Mouse (Mus musculus) intestine, postnatal 0 days (tissue): Measurements from ENCODE around the gene Nucb1. TPM values are rescaled to one million over a fixed set of nuclear protein-coding genes. Genes with fewer than 3 reads are reported as not detected.

Experiments
- ATAC-seq: fragments of 200-750 bp; cut with Nextera tagmentation; 2 replicates; pipeline ENCODE4 v1.8.0; 2017; ENCODE audit warnings: mild to moderate bottlenecking, moderate TSS enrichment, moderate library complexity
- H3K27ac ChIP-seq: fragments of 300-500 bp; sonication (generic); 2 replicates; pipeline ENCODE4 v1.5.1; 2014; ENCODE audit warnings: mild to moderate bottlenecking, low read depth, low read length, moderate library complexity
- H3K27me3 ChIP-seq: fragments of 300-500 bp; sonication (generic); replicated peaks from 2 replicates; pipeline ENCODE4 v1.6.1; 2014; ENCODE audit warnings: low read length, mixed read lengths; ENCODE audit not compliant: control insufficient read depth, insufficient read depth
- H3K36me3 ChIP-seq: fragments of 300-500 bp; sonication (generic); 2 replicates; pipeline ENCODE4 v1.6.1; 2014; ENCODE audit warnings: mild to moderate bottlenecking, moderate library complexity; ENCODE audit not compliant: control insufficient read depth, insufficient read depth
- H3K4me1 ChIP-seq: fragments of 300-500 bp; sonication (generic); replicated peaks from 2 replicates; pipeline ENCODE4 v1.6.1; 2014; ENCODE audit warnings: antibody characterized with exemption, low read length, mixed read lengths; ENCODE audit not compliant: control insufficient read depth, insufficient read depth
- H3K4me2 ChIP-seq: fragments of 300-500 bp; sonication (generic); replicated peaks from 2 replicates; pipeline ENCODE4 v1.6.1; 2014; ENCODE audit warnings: low read depth, mild to moderate bottlenecking, moderate library complexity
- H3K4me3 ChIP-seq: fragments of 300-500 bp; sonication (generic); 2 replicates; pipeline ENCODE4 v1.5.1; 2014; ENCODE audit warnings: low read depth, low read length
- H3K9ac ChIP-seq: fragments of 300-500 bp; sonication (generic); 2 replicates; pipeline ENCODE4 v1.6.1; 2014; ENCODE audit warnings: mild to moderate bottlenecking, low read depth, low read length
- H3K9me3 ChIP-seq: fragments of 300-500 bp; sonication (generic); 2 replicates; pipeline ENCODE4 v1.6.1; 2016; ENCODE audit warnings: mixed run types; ENCODE audit not compliant: control insufficient read depth
- CTCF ChIP-seq: sonication (generic); IDR thresholded peaks from 2 replicates; pipeline ENCODE4 v1.5.1; 2016; ENCODE audit warnings: low read depth, mild to moderate bottlenecking, control low read depth, antibody characterized with exemption, moderate library complexity
- WGBS: fragments of 180-500 bp; shearing (Covaris S2); extraction: QIAGEN DNeasy Blood & Tissue Kit; methylation state at CpG from one replicate; pipeline ENCODE4 v1.1.7; 2014; 5-methylcytosine and 5-hydroxymethylcytosine counted together
- polyA plus RNA-seq: library from polyadenylated mRNA; unstranded; fragments of >200 nt; fragmentation: Nextera tagmentation; extraction: Ambion mirVana; gene quantifications from 2 replicates; pipeline ENCODE4 v1.2.1, GENCODE M21; 2015

The Nucb1 gene
- polyA plus RNA-seq, 1 experiment from 2014 or later = 199 TPM

- 21% methylated on average over 7 of the region's 7 CpGs for WGBS
- peak overlapping the region; percentile 61 for H3K4me3 ChIP-seq
- peaks cover 8% of the 10 kb centered on the region for H3K4me1 ChIP-seq
- ATAC-seq = no peak
- TF ChIP-seq CTCF = peak; percentile 65
- H3K27me3 ChIP-seq = no peaks in the 10 kb centered on the region
- H3K9me3 ChIP-seq = no peaks in the 10 kb centered on the region
- H3K27ac ChIP-seq = peak overlapping the region; percentile 80
- peak overlapping the region; percentile 77 for H3K9ac ChIP-seq
- peaks cover 8% of the 10 kb centered on the region; the same call in 1 of the 2 replicates for H3K36me3 ChIP-seq
- H3K4me2 ChIP-seq = peak overlapping the region; percentile 73
Measured at GRCm38 (mm10) chr7:45526474-45527120, 16.4 kb upstream of the Nucb1 start.

- WGBS = under 1% methylated on average over 54 of the region's 54 CpGs
- Histone ChIP-seq H3K4me2 (peak within 1 kb of the TSS; percentile 73), H3K4me1 (peaks cover 8% of the 10 kb centered on the region), H3K27me3 (no peaks in the 10 kb centered on the region), H3K36me3 (peaks cover 8% of the 10 kb centered on the region; the same call in 1 of the 2 replicates), H3K27ac (peak within 1 kb of the TSS; percentile 80), H3K9me3 (no peaks in the 10 kb centered on the region), H3K4me3 (peak within 1 kb of the TSS; percentile 61), H3K9ac (peak within 1 kb of the TSS; percentile 77)
- no peak for TF ChIP-seq CTCF
- ATAC-seq = peak; percentile 91
Measured at GRCm38 (mm10) chr7:45525809-45526473, 15.7 kb upstream of the Nucb1 start, which contains the start of the genes Ppp1r15a and Plekha4. TSS of gene Ppp1r15a (minus strand) at chr7:45526268. TSS of gene Plekha4 (plus strand) at chr7:45526330.

DNA sequence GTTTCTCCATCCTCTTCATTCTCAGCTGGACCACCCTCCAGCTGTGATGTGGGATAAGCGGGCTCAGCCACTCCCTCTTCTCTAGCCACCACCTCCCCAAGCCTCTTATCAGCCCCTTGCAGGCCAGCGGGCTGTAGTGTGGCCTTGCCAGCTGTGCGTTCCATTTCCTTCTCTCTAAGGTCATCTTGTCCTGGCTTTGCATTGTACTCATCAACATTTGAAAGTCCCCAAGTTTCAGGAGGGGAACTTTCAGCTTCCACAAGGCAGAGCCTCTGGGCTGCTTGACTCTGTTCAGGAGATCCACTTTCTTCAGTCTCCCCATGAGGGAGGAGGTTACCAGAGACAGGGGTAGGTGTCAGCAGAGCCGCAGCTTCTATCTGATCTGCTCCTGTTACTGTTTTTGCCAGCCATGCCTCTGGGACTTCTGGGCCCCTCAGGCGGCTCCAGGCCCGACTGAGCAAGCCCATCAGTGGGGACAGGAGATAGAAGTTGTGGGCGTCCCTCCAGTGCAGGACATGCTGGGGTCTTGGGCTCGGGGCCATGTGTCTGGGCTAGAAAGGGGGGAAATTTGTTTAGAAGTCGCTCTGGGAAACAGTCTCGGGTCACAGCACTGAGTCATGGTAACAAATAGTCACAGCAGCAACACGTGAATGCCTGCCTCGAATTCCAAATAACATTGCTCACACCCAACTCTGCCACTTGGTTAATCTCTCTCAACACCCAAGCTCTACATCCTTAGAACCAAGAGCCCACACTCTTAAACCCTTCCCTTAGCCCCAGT, 14.8 kb upstream of the Nucb1 start:
- peak overlapping the region; percentile 73 for H3K4me2 ChIP-seq
- peaks cover 8% of the 10 kb centered on the region; the same call in 1 of the 2 replicates for H3K36me3 ChIP-seq
- peak overlapping the region; percentile 80; the same call in 1 of the 2 replicates for H3K27ac ChIP-seq
- no peak for TF ChIP-seq CTCF
- peaks cover 8% of the 10 kb centered on the region for H3K4me1 ChIP-seq
- peak overlapping the region; percentile 61 for H3K4me3 ChIP-seq
- 14% methylated on average over 12 of the region's 12 CpGs for WGBS
- no peaks in the 10 kb centered on the region for H3K27me3 ChIP-seq
- H3K9me3 ChIP-seq = no peaks in the 10 kb centered on the region
- H3K9ac ChIP-seq = peak overlapping the region; percentile 77
- ATAC-seq = no peak

DNA sequence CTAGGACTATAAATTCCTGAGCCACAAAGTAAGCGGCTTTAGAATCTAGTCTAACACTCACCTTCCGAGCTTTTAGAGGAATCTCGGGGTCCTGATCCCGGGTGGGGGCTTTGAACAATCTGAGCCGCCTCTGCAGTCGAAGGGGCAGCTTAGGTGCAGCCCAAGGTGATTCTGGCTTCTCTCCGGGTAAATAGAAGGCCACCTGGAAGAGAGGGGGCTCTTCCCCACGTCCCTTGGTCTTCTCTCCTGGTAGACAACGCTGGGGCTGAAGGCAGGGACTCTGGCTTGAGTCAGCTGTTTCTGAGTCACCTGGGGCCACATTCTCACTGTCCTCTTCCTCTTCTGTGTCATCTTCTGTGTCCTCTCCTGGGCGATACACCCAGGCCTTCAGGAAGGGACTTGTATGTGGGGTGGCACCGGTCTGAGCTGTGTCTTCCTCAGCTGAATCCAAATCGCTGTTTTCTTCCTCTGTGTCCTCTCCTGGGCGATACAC, 13.5 kb upstream of the Nucb1 start:
- H3K4me1 ChIP-seq = peaks cover 8% of the 10 kb centered on the region
- peak overlapping the region; percentile 37 for H3K4me2 ChIP-seq
- H3K27ac ChIP-seq = no peak overlapping the region
- ATAC-seq = no peak
- WGBS = 77% methylated on average over 13 of the region's 13 CpGs
- no peak overlapping the region for H3K4me3 ChIP-seq
- peaks cover 8% of the 10 kb centered on the region; the same call in 1 of the 2 replicates for H3K36me3 ChIP-seq
- TF ChIP-seq CTCF = no peak
- H3K9ac ChIP-seq = no peak overlapping the region
- no peaks in the 10 kb centered on the region for H3K27me3 ChIP-seq
- no peaks in the 10 kb centered on the region for H3K9me3 ChIP-seq

DNA sequence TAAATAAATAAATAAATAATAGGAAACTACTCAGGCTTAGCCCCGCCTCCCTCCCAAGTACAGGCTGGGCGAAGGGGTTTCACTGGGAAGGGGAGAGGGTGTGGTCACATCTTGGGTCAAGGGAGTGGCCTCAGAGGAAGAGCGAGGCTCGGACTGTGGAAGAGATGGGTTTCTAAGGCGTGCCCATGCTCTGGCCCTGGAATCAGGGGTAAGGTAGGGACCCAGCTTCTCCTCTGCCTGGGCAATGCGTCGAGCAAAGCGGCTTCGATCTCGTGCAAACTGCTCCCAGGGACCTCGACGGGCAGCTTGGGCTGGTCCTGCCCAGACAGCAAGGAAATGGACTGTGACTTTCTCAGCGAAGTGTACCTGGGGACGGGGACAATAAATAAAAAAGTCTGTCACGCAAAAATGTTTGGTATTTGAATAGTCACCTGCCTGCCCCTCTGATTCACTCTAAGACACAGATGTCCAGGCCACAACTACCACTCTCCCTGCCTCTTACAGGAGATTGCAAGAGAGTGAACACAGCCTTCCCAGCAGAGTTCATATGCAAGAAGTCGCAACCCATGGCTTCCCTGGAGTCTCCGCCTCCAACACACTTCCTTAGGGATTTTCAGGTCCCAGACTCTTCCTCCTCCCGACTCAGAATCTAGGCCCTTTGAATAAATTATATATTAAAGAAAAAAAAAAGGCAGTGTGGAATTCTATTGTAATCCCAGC, 12.9 kb upstream of the Nucb1 start:
- no peak overlapping the region for H3K27ac ChIP-seq
- TF ChIP-seq CTCF = no peak
- ATAC-seq = no peak
- H3K36me3 ChIP-seq = peaks cover 8% of the 10 kb centered on the region; the same call in 1 of the 2 replicates
- H3K27me3 ChIP-seq = no peaks in the 10 kb centered on the region
- H3K9ac ChIP-seq = no peak overlapping the region
- WGBS = 61% methylated on average over 18 of the region's 18 CpGs
- H3K4me2 ChIP-seq = peak overlapping the region; percentile 37
- H3K4me3 ChIP-seq = no peak overlapping the region
- H3K4me1 ChIP-seq = peaks cover 8% of the 10 kb centered on the region
- no peaks in the 10 kb centered on the region for H3K9me3 ChIP-seq
